Mouse (Mus musculus): ENCODE data around the gene Zdhhc7.

GRCm38 (mm10) chr8:120065611-120066010 lies 35.7 kb downstream of the Zdhhc7 start:
- TF ChIP-seq HCFC1 (IDR thresholded peaks at IDR 0.05; ENCODE audit: low read depth, low read length) (no peak), POLR2A (IDR thresholded peaks at IDR 0.05; ENCODE audit: low read depth, low read length) (no peak), CTCF (conservative IDR thresholded peaks at IDR 0.05 in 1 of 2, IDR thresholded peaks at IDR 0.05 in 1 of 2; ENCODE audit: low read depth in 2 of 2, low read length in 2 of 2) (no peak), TCF12 (IDR thresholded peaks at IDR 0.05; ENCODE audit: low read depth, low read length) (no peak), MAFK (IDR thresholded peaks at IDR 0.05; ENCODE audit: insufficient replicate concordance, low read length) (no peak), POLR2AphosphoS2 (IDR thresholded peaks at IDR 0.05; ENCODE audit: low read depth, low read length) (no peak), KAT2A (IDR thresholded peaks at IDR 0.05; ENCODE audit: insufficient replicate concordance, low read length) (no peak), MAX (IDR thresholded peaks at IDR 0.05; ENCODE audit: low read length) (no peak)

All from CH12.LX (cell line).